Mouse (Mus musculus): ENCODE data around the gene Defb23.
A peak's percentile ranks its signal among the peaks of the same experiment; 100 is the strongest.

The Defb23 gene

GRCm38 (mm10) chr2:152464570-152465150 lies at the start of gene Defb23:
Gene Defb23, minus strand, starts transcription at chr2:152464620.
- no peak for DNase-seq (ENCODE audit: low read depth, low spot score)

- no peak for DNase-seq (ENCODE audit: low read depth, low spot score)
These were observed 47.2 kb upstream of the Defb23 start, which contains the start of gene Defb26 for GRCm38 (mm10) chr2:152511592-152511991. Gene Defb26, minus strand, starts transcription at chr2:152511692.

GRCm38 (mm10) chr2:152503950-152504349 lies 39.5 kb upstream of the Defb23 start:
- DNase-seq (ENCODE audit: low read depth, low spot score), result no peak

GRCm38 (mm10) chr2:152500863-152501229 lies 36.4 kb upstream of the Defb23 start:
- no peak for DNase-seq (ENCODE audit: low read depth, low spot score)

- no peak for DNase-seq (ENCODE audit: low read depth, low spot score)
These were observed 35.9 kb upstream of the Defb23 start for GRCm38 (mm10) chr2:152500204-152500862.

- DNase-seq (ENCODE audit: low read depth, low spot score), result no peak
These were observed 33.6 kb upstream of the Defb23 start for GRCm38 (mm10) chr2:152498020-152498419.

GRCm38 (mm10) chr2:152493151-152493550 lies 28.7 kb upstream of the Defb23 start:
- no peak for DNase-seq (ENCODE audit: low read depth, low spot score)

GRCm38 (mm10) chr2:152490038-152490437 lies 25.6 kb upstream of the Defb23 start, which contains the start of gene Defb22:
Gene Defb22, minus strand, starts transcription at chr2:152490138.
- no peak for DNase-seq (ENCODE audit: low read depth, low spot score)

- DNase-seq (ENCODE audit: low read depth, low spot score), result no peak
These were observed 22.6 kb upstream of the Defb23 start for GRCm38 (mm10) chr2:152487024-152487423.

GRCm38 (mm10) chr2:152481726-152482125 lies 17.3 kb upstream of the Defb23 start:
- no peak for DNase-seq (ENCODE audit: low read depth, low spot score)

GRCm38 (mm10) chr2:152480881-152481280 lies 16.5 kb upstream of the Defb23 start:
- DNase-seq (ENCODE audit: low read depth, low spot score), result no peak

- DNase-seq (ENCODE audit: low read depth, low spot score), result no peak
These were observed 12.3 kb upstream of the Defb23 start, which contains the start of gene Defb20 for GRCm38 (mm10) chr2:152476763-152477162. Gene Defb20, plus strand, starts transcription at chr2:152477063.

- no peak for DNase-seq (ENCODE audit: low read depth, low spot score)
These were observed 8.0 kb upstream of the Defb23 start for GRCm38 (mm10) chr2:152472434-152472833.

GRCm38 (mm10) chr2:152470973-152471372 lies 6.6 kb upstream of the Defb23 start:
- no peak for DNase-seq (ENCODE audit: low read depth, low spot score)

GRCm38 (mm10) chr2:152459241-152459640 lies 5.2 kb downstream of the Defb23 start:
- DNase-seq (ENCODE audit: low read depth, low spot score), result no peak

- no peak for DNase-seq (ENCODE audit: low read depth, low spot score)
These were observed 12.2 kb downstream of the Defb23 start for GRCm38 (mm10) chr2:152452101-152452781.

GRCm38 (mm10) chr2:152450241-152450640 lies 14.2 kb downstream of the Defb23 start:
- peak; percentile 33 for DNase-seq (ENCODE audit: low read depth, low spot score)

GRCm38 (mm10) chr2:152447461-152447860 lies 17.0 kb downstream of the Defb23 start:
- no peak for DNase-seq (ENCODE audit: low read depth, low spot score)

GRCm38 (mm10) chr2:152446642-152447041 lies 17.8 kb downstream of the Defb23 start:
- no peak for DNase-seq (ENCODE audit: low read depth, low spot score)

GRCm38 (mm10) chr2:152443281-152443680 lies 21.1 kb downstream of the Defb23 start:
- no peak for DNase-seq (ENCODE audit: low read depth, low spot score)

GRCm38 (mm10) chr2:152442322-152442721 lies 22.1 kb downstream of the Defb23 start:
- no peak for DNase-seq (ENCODE audit: low read depth, low spot score)

- no peak for DNase-seq (ENCODE audit: low read depth, low spot score)
These were observed 24.6 kb downstream of the Defb23 start for GRCm38 (mm10) chr2:152439833-152440232.

GRCm38 (mm10) chr2:152438963-152439362 lies 25.5 kb downstream of the Defb23 start:
- no peak for DNase-seq (ENCODE audit: low read depth, low spot score)
